Mouse (Mus musculus) C2C12 (cell line): Measurements from ENCODE around the gene Susd4.

Experiments used
- CTCF ChIP-seq: IDR thresholded peaks from one replicate; pipeline ENCODE4 v1.5.1; 2011; ENCODE audit not compliant: control insufficient read depth, insufficient read depth, insufficient read length
- USF1 ChIP-seq: IDR thresholded peaks from one replicate; pipeline ENCODE4 v1.6.1; 2011; ENCODE audit warnings: low read depth, mild to moderate bottlenecking, control low read depth, moderate library complexity

- no peak for TF ChIP-seq CTCF
- TF ChIP-seq USF1 = no peak
Measured at GRCm38 (mm10) chr1:182897506-182898138, 134.0 kb downstream of the Susd4 start.
